Mouse (Mus musculus): ENCODE results near the gene Ttc37.

Ttc37 gene

DNA sequence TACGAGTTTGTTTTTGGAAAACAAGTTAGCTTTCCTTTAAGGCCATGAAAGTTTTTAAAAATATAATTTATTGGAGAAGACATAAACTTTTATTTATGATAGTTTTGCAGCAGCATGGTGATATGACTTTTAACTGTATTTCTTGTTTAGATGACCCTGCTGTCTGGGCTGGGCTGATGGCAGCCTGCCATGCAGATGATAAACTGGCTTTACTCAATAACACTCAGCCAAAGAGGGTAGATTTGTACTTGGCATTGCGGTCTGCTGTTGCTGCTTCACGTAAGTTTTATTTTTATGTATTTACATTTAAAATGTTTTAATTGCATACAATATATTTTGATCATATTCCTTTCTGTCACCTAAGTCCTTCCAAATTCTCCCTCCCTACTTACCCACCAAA, 58.6 kb downstream of the Ttc37 start:
- no peak for DNase-seq (ENCODE audit: extremely low spot score, low read depth, low spot score)

GRCm38 (mm10) chr13:76157508-76157907, 59.0 kb downstream of the Ttc37 start:
- no peak for DNase-seq (ENCODE audit: extremely low spot score, low read depth, low spot score)

GRCm38 (mm10) chr13:76160587-76160986, 62.1 kb downstream of the Ttc37 start:
- no peak for DNase-seq (ENCODE audit: extremely low spot score, low read depth, low spot score)

DNA sequence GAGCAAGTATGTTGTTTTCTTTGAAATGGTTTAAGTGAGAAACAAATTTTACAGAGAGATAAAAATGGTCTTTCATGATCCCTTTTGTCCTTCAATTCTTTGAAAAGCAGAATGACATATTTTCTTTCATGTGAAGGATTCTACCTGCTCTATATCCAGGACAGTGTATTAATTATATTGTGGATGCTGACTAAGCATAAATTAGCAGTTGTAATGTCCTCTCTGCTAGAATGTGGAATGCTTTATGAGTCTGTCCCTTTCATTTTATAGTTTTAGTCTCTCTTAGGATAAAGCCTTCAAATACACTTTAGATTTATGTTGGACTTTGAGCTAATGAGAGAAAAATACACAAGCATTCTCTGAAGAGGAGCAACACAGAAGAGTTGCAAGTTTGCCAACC, 75.8 kb downstream of the Ttc37 start:
- no peak for DNase-seq (ENCODE audit: extremely low spot score, low read depth, low spot score)

GRCm38 (mm10) chr13:76178700-76179099, 80.2 kb downstream of the Ttc37 start:
- DNase-seq (ENCODE audit: extremely low spot score, low read depth, low spot score) = no peak

DNA sequence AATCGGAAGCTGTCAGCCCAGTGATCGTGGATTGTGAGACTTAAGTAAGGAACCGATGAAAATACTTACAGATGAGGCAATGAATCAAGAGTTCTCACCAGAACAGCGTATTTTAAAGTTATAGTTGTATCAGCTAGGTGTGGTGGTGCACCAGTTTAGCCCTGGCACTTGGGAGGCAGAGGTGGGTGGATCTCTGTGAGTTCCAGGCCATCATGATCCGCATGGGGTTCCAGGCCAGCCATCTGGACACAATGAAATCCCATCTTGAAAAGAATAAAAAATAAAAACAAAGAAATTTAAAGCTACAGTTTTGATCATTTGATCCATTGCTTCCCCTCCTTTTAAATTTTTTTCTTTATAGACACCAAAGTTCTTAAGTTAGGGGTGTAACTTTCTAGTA, 89.1 kb downstream of the Ttc37 start:
- DNase-seq (ENCODE audit: extremely low spot score, low read depth, low spot score) = no peak

DNA sequence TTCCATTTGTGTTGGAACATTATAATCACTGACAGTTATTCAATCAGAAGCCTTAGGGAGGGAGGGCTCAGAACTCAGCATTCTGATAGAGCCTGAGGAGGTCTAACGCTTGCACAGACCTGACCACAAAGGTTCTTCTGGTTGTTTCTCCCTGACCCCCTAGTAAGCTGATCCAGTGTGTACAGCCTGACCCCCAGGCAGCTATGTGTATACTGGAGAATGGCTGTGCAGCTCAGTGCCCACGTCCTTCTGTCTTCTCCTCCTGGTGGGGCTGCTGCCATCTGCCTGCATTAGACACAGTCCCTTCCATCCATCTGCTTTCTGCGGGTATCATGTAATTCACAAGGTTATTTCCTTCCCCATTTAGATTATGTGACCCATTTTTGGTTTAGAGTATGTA, 90.7 kb downstream of the Ttc37 start:
- DNase-seq (ENCODE audit: extremely low spot score, low read depth, low spot score) = no peak

GRCm38 (mm10) chr13:76190273-76190672, 91.7 kb downstream of the Ttc37 start:
- DNase-seq (ENCODE audit: extremely low spot score, low read depth, low spot score) = no peak

- no peak for DNase-seq (ENCODE audit: extremely low spot score, low read depth, low spot score)
Observed at GRCm38 (mm10) chr13:76194937-76195336, 96.4 kb downstream of the Ttc37 start.

DNA sequence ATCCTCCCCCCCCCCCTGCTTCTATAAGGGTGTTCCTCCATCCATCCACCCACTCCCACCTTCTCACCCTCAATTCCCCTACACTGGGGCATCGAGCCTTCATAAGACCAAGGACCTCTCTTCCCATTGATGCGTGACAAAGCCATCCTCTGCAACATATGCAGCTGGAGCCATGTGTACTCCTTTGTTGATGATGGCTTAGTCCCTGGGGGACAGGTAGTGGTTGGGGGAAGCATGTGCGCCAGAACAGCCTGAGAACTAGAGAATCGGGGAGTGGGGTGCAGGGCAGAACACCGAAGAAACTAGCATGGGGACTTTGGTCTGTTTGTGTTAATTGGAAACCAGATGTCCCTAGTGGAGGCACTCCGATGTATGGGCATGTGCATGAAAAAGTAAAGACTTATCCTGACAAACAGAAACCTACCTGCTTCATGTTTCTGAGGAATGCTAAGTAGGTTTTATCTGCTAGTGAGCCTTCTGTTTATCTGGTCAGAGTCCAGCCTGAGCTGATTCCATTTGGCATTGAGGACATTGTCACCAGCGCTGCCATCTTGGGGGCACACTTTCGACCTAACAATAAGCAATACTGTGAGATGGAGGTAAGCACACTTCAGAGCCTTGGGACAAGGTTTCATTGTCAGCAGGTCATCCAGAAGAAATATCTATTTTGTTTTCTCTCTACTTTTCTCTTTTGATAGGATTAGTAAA, 97.1 kb downstream of the Ttc37 start:
- no peak for DNase-seq (ENCODE audit: extremely low spot score, low read depth, low spot score)

DNA sequence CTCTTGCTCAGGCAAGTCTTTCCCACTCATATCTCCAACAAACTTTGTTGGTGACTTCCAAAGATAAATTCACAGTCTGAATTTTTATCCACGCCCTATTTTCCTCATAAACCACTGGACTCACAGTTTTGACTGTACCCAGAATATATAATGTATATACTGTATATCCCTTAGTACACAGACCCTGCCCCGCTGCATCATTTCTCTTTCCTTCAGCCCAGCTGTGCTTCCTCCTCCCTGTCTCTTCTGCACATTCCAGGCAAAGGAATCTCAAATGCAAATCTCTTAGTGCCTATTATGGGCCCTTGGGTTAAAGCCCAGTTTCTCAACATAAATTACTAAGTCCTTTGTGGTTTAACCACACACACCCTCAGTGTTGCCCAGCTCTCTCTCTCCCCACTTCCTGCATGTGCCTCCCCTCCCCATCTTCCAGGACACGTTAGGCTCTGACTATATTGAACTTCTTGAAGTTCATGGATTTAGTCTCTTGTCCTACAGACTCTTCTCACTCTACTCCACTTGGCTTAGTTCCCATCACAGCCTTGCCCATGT, 98.8 kb downstream of the Ttc37 start:
- DNase-seq (ENCODE audit: extremely low spot score, low read depth, low spot score) = no peak

- DNase-seq (ENCODE audit: extremely low spot score, low read depth, low spot score) = no peak
Observed at GRCm38 (mm10) chr13:76199943-76200342, 101.4 kb downstream of the Ttc37 start.

DNA sequence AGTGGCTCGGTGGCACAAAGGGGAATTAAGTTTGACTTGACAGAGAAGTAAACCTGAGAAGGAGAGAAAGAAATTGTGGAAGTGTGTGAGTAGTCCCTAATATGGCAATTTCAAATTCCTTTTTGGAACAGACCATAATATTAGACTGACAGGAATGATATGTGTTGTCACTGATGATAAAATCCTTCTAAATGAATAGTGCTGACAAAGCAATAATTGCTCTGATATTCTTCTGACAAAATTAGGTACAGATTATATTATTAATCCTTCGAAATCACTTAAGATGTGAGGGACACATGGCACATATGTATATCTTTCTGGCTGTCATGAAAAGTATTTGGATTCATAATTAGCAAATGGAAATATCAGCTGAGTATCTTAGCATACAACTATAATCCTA, 116.4 kb downstream of the Ttc37 start:
- DNase-seq (ENCODE audit: extremely low spot score, low read depth, low spot score) = no peak

GRCm38 (mm10) chr13:76215397-76215796, 116.9 kb downstream of the Ttc37 start:
- DNase-seq (ENCODE audit: extremely low spot score, low read depth, low spot score) = no peak
